Mouse (Mus musculus) forebrain, embryonic 15.5 days (tissue): ENCODE measurements around the gene Hmmr. TPM values are rescaled to one million over a fixed set of nuclear protein-coding genes. Genes with fewer than 3 reads are reported as not detected.

Experiments used
- ATAC-seq: fragments of 200-750 bp; cut with Nextera tagmentation; replicated peaks from 2 replicates; pipeline ENCODE4 v1.8.0; 2017; ENCODE audit warnings: mild to moderate bottlenecking, moderate TSS enrichment, moderate library complexity
- H3K27ac ChIP-seq: fragments of 300-500 bp; sonication (generic); replicated peaks from 2 replicates; pipeline ENCODE4 v1.5.1; 2015; ENCODE audit warnings: mild to moderate bottlenecking, inconsistent platforms
- H3K27me3 ChIP-seq: fragments of 300-500 bp; sonication (generic); 2 replicates; pipeline ENCODE4 v1.6.1; 2015; ENCODE audit warnings: inconsistent platforms
- H3K36me3 ChIP-seq: fragments of 300-500 bp; sonication (generic); 2 replicates; pipeline ENCODE4 v1.6.1; 2015; ENCODE audit warnings: mild to moderate bottlenecking, inconsistent platforms
- H3K4me1 ChIP-seq: fragments of 300-500 bp; sonication (generic); 2 replicates; pipeline ENCODE4 v1.6.1; 2015; ENCODE audit warnings: inconsistent platforms
- H3K4me2 ChIP-seq: fragments of 300-500 bp; sonication (generic); replicated peaks from 2 replicates; pipeline ENCODE4 v1.6.1; 2015; ENCODE audit warnings: mild to moderate bottlenecking, inconsistent platforms
- H3K4me3 ChIP-seq: fragments of 300-500 bp; sonication (generic); 2 replicates; pipeline ENCODE4 v1.5.1; 2015; ENCODE audit warnings: mild to moderate bottlenecking, inconsistent platforms
- H3K9ac ChIP-seq: fragments of 300-500 bp; sonication (generic); replicated peaks from 2 replicates; pipeline ENCODE4 v1.6.1; 2015; ENCODE audit warnings: mild to moderate bottlenecking, inconsistent platforms
- H3K9me3 ChIP-seq: fragments of 300-500 bp; sonication (generic); 2 replicates; pipeline ENCODE4 v1.6.1; 2016; ENCODE audit warnings: inconsistent platforms
- WGBS: fragments of 180-500 bp; shearing (Covaris S2); methylation state at CpG from one replicate; pipeline ENCODE4 v1.1.7; 2015; ENCODE audit warnings: mixed read lengths; 5-methylcytosine and 5-hydroxymethylcytosine counted together
- polyA plus RNA-seq: library from polyadenylated mRNA; unstranded; fragments of >200 nt; fragmentation: Nextera tagmentation; extraction: Ambion mirVana; gene quantifications from 2 replicates; pipeline ENCODE4 v1.2.1, GENCODE M21; 2015

The Hmmr gene
- polyA plus RNA-seq, 1 experiment from 2014 or later: 18.2 TPM

DNA sequence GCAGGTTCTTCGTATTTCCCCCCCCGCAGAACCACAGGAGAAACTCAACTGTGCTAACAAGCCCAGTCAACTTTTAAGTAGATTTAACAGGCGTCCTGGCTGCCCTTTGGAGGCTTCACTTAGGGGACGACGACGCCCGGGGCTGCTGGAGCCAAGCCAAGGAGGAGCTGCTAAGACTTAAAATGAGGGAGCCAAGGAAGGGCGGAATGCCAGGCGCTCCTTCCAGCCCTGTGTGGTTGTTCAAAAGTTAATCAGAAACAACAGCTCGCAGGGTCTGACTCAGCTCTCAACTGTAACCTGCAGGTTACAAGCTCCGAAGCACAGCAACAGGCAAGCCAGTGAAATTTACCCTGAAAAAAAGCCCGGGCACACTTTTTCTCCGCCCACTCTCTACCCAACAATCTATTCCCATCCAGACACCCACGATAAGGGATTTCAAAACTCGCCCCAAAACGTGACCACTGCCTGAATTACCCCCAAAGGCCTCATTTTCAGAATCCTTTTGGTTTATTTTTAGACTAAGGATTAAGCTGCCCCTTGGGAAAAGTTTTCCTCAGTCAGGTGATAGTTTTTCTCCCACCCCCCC is 39.8 kb downstream of the Hmmr start:
- H3K9me3 ChIP-seq: no peaks in the 10 kb centered on the region
- peak overlapping the region; percentile 82 for H3K9ac ChIP-seq
- no peaks in the 10 kb centered on the region for H3K27me3 ChIP-seq
- no peaks in the 10 kb centered on the region for H3K36me3 ChIP-seq
- H3K27ac ChIP-seq: peak overlapping the region; percentile 82
- ATAC-seq: 0 out of 2 replicates have a peak, but pooled peaks have one; percentile 6
- peak overlapping the region; percentile 90 for H3K4me3 ChIP-seq
- peak overlapping the region; percentile 94 for H3K4me2 ChIP-seq
- H3K4me1 ChIP-seq: peaks cover 41% of the 10 kb centered on the region
- WGBS: 0% methylated on average over 16 of the region's 16 CpGs

GRCm38 (mm10) chr11:40692511-40693365 is 40.5 kb downstream of the Hmmr start:
- Histone ChIP-seq H3K27ac (peak overlapping the region; percentile 82), H3K9me3 (no peaks in the 10 kb centered on the region)

DNA sequence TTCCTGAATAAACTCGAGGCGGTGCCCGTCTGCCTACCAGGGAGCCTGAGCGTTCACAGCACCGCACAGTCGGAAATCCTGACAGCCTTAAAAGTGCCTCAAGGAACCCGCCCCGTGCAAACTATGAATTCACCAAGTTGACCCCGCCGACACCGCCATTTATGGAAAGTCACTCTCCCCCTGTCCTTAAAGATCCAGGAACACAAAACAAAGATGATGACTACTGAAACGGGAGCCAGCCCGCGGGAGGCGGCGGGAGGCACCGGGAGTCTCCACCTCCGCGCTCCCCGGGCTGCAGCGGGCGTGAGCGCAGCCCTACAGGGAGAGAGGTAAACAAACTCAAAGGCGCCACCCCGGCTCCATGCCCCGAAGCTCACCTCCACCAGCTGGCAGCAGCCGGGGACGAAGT is 41.1 kb downstream of the Hmmr start:
- H3K4me1 ChIP-seq: peaks cover 41% of the 10 kb centered on the region
- H3K36me3 ChIP-seq: peaks cover 4% of the 10 kb centered on the region; the same call in 1 of the 2 replicates
- H3K9me3 ChIP-seq: no peaks in the 10 kb centered on the region
- 0% methylated on average over 28 of the region's 28 CpGs for WGBS
- H3K27me3 ChIP-seq: no peaks in the 10 kb centered on the region
- peak overlapping the region; percentile 94 for H3K4me2 ChIP-seq
- H3K9ac ChIP-seq: peak overlapping the region; percentile 82
- peak; percentile 79 for ATAC-seq
- H3K4me3 ChIP-seq: peak overlapping the region; percentile 90
- H3K27ac ChIP-seq: peak overlapping the region; percentile 82

More at GRCm38 (mm10) chr11:40692511-40693365, 40.5 kb downstream of the Hmmr start:
- Histone ChIP-seq H3K4me3 (peak overlapping the region; percentile 90), H3K4me2 (peak overlapping the region; percentile 94), H3K36me3 (no peaks in the 10 kb centered on the region), H3K27me3 (no peaks in the 10 kb centered on the region), H3K4me1 (peaks cover 41% of the 10 kb centered on the region), H3K9ac (peak overlapping the region; percentile 82)
- ATAC-seq: peak; percentile 98
- under 1% methylated on average over 36 of the region's 36 CpGs for WGBS

DNA sequence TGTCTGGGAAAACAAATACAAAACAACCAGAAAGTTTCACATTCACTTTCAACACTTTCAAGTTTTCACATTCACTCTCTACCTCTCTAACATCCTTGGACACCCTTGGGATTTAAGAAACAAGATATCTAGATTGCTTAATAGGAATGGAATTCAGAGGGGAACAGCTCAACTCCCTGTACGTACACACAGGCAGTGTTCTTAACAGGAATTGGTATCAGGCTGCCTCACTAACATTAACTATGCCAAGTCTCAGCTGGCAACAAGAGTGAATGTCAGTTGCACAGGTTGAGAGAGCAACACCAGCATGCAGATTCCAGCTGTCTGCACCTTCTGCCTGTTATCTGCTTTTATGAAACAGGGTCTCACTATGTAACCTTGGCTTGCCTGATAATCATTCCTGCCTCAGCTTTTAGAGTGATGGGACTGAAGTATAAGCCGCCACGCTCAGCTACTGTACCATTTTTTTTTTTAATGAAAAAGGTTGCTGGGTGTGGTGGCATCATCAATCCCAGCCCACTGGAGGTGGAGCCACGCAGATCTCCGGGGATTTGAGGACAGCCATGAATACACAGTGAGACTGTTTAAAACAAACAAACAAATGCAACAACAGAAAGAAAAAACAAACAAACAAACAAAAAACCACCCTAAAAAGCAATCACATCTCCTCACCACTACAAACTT is 42.6 kb downstream of the Hmmr start:
- H3K27me3 ChIP-seq: no peaks in the 10 kb centered on the region
- 0 out of 2 replicates have a peak overlapping the region, but pooled peaks have one; percentile 90 for H3K4me3 ChIP-seq
- no peaks in the 10 kb centered on the region for H3K9me3 ChIP-seq
- 59% methylated on average over 5 of the region's 5 CpGs for WGBS
- peaks cover 10% of the 10 kb centered on the region; the same call in 1 of the 2 replicates for H3K36me3 ChIP-seq
- H3K27ac ChIP-seq: no peak overlapping the region
- peak overlapping the region; percentile 94; the same call in 1 of the 2 replicates for H3K4me2 ChIP-seq
- no peak for ATAC-seq
- H3K4me1 ChIP-seq: peaks cover 41% of the 10 kb centered on the region
- H3K9ac ChIP-seq: no peak overlapping the region

DNA sequence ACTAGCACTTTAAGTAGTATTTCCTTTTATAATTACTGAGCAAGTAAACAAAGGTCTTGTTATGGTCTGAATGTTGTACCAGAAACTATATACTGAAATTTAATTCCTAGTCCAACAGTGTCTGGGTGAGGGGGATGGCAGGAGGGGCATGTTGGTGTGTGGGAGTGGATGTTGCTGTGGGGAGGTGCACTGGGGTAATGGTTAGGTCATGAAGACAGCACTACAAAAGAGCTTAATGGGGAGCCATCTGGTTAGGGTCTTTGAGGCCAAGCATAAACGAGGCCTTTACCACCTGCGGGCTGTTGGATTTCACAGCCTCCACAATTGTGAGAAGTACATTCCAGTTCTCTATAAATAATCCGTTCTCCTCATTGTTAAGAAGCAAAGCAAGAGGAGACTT is 49.9 kb downstream of the Hmmr start:
- Histone ChIP-seq H3K4me2 (no peak overlapping the region), H3K9ac (no peak overlapping the region), H3K36me3 (peaks cover 70% of the 10 kb centered on the region), H3K9me3 (no peaks in the 10 kb centered on the region), H3K4me3 (no peak overlapping the region), H3K4me1 (no peaks in the 10 kb centered on the region), H3K27me3 (no peaks in the 10 kb centered on the region), H3K27ac (no peak overlapping the region)
- no peak for ATAC-seq
- WGBS: 39% methylated on average over 3 of the region's 3 CpGs

DNA sequence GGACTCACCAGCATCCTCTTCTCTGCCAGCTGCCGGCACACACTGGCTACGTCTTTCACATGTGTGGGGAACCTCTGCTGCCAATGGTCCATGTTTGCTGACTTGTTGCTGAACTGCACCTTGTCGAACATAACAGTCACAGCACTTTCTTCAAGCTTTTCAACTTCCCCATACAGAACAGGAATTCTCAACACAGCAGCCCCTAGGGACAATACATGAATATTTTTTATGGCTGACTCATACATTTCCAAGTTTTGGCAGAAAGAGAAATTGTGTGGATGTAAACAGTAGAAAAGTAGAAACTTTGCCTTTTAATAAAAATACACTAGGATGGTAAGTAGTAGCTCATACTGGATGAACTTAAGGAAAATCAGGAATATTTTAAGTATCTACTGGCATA is 50.8 kb downstream of the Hmmr start:
- WGBS: 90% methylated on average over 3 of the region's 3 CpGs
- Histone ChIP-seq H3K27ac (no peak overlapping the region), H3K9me3 (no peaks in the 10 kb centered on the region), H3K4me2 (no peak overlapping the region), H3K9ac (no peak overlapping the region), H3K4me3 (no peak overlapping the region), H3K27me3 (no peaks in the 10 kb centered on the region), H3K4me1 (no peaks in the 10 kb centered on the region), H3K36me3 (peaks cover 76% of the 10 kb centered on the region)
- no peak for ATAC-seq

GRCm38 (mm10) chr11:40677169-40677568 is 56.1 kb downstream of the Hmmr start:
- Histone ChIP-seq H3K27ac (no peak overlapping the region), H3K9ac (no peak overlapping the region), H3K4me1 (no peaks in the 10 kb centered on the region), H3K4me3 (no peak overlapping the region), H3K4me2 (no peak overlapping the region), H3K9me3 (no peaks in the 10 kb centered on the region), H3K27me3 (no peaks in the 10 kb centered on the region), H3K36me3 (peaks cover 51% of the 10 kb centered on the region)
- WGBS: 97% methylated on average over 1 of the region's 1 CpGs
- ATAC-seq: no peak

GRCm38 (mm10) chr11:40675014-40675730 is 58.0 kb downstream of the Hmmr start:
- no peak overlapping the region for H3K4me2 ChIP-seq
- H3K4me1 ChIP-seq: no peaks in the 10 kb centered on the region
- H3K36me3 ChIP-seq: peaks cover 34% of the 10 kb centered on the region
- H3K9me3 ChIP-seq: no peaks in the 10 kb centered on the region
- 82% methylated on average over 4 of the region's 4 CpGs for WGBS
- no peak overlapping the region for H3K27ac ChIP-seq
- H3K9ac ChIP-seq: no peak overlapping the region
- H3K27me3 ChIP-seq: no peaks in the 10 kb centered on the region
- H3K4me3 ChIP-seq: no peak overlapping the region
- no peak for ATAC-seq

Other genes starting within 250 kb of the Hmmr start
- 76.6 and 78.8 TPM in 2 replicates for gene Mat2b, start 38.2 kb downstream of the Hmmr start, polyA plus RNA-seq
- 78.7 and 80.2 TPM in 2 replicates for gene Nudcd2, start 245 bp upstream of the Hmmr start, polyA plus RNA-seq
- gene Ccng1, start 21.9 kb upstream of the Hmmr start, polyA plus RNA-seq: 28.8 and 30.5 TPM in 2 replicates